Mouse (Mus musculus) CH12.LX (cell line): ENCODE results near the gene Numb. TPM values are rescaled to one million over a fixed set of nuclear protein-coding genes. Genes with fewer than 3 reads are reported as not detected.

ENCODE experiments used
- DNase-seq: peaks from one replicate; pipeline ENCODE4 v3.0.0-alpha.2; 2013; ENCODE audit errors: extremely low read depth
- H3K27ac ChIP-seq: 2 replicates; pipeline ENCODE4 v1.5.1; 2012; ENCODE audit warnings: low read depth, mild to moderate bottlenecking, control low read depth, moderate library complexity; ENCODE audit not compliant: insufficient read depth
- H3K27me3 ChIP-seq: replicated peaks from 2 replicates; pipeline ENCODE3; 2012; ENCODE audit warnings: inconsistent platforms
- H3K36me3 ChIP-seq, 2 experiments: replicated peaks in 1 of 2; 2 replicates each; pipeline versions ENCODE3 to v1.6.1; 2012; ENCODE audit warnings: inconsistent platforms in 1 of 2, low read length in 1 of 2, mild to moderate bottlenecking in 1 of 2, mixed read lengths in 1 of 2, moderate library complexity in 1 of 2; ENCODE audit not compliant: control insufficient read depth in 1 of 2, insufficient read depth in 1 of 2
- H3K4me1 ChIP-seq, 2 experiments: 2 replicates each; pipeline ENCODE4 v1.6.1; 2012; ENCODE audit warnings: inconsistent platforms in 1 of 2, moderate library complexity in 1 of 2; ENCODE audit not compliant: insufficient read depth in 2 of 2, control insufficient read depth in 1 of 2
- H3K4me2 ChIP-seq: 2 replicates; pipeline ENCODE4 v1.6.1; 2012; ENCODE audit warnings: low read depth, mild to moderate bottlenecking, control low read depth; ENCODE audit not compliant: poor library complexity, insufficient read depth, severe bottlenecking
- H3K4me3 ChIP-seq, 3 experiments: fragments of 150-350 bp in 1 of 3; sonication (generic) in 1 of 3; replicated peaks in 1 of 3; 2 replicates each; pipeline versions ENCODE3 to v1.5.1; 2011 to 2012; ENCODE audit warnings: low read depth in 2 of 3, low read length in 2 of 3, mild to moderate bottlenecking in 2 of 3, moderate library complexity in 2 of 3, control low read depth in 1 of 3, improper control_type of control experiment in 1 of 3, inconsistent platforms in 1 of 3, mixed read lengths in 1 of 3; ENCODE audit not compliant: poor library complexity in 1 of 3
- H3K79me2 ChIP-seq: replicated peaks from 2 replicates; pipeline ENCODE4 v1.6.1; 2012; ENCODE audit warnings: mild to moderate bottlenecking, moderate library complexity; ENCODE audit not compliant: control insufficient read depth, poor library complexity, insufficient read depth, severe bottlenecking; ENCODE audit errors: extremely low read depth
- H3K9ac ChIP-seq: 2 replicates; pipeline ENCODE4 v1.6.1; 2012; ENCODE audit warnings: low read depth, mild to moderate bottlenecking, control low read depth, moderate library complexity; ENCODE audit not compliant: insufficient read depth
- H3K9me3 ChIP-seq: replicated peaks from 2 replicates; pipeline ENCODE3; 2012; ENCODE audit warnings: low read length, inconsistent platforms, mixed read lengths
- BHLHE40 ChIP-seq: IDR thresholded peaks from 2 replicates; pipeline ENCODE4 v1.6.1; 2011; ENCODE audit warnings: mild to moderate bottlenecking, low read depth, low read length, improper control_type of control experiment
- CHD1 ChIP-seq: IDR thresholded peaks from 2 replicates; pipeline ENCODE4 v1.6.1; 2012; ENCODE audit warnings: low read depth, low read length, improper control_type of control experiment, inconsistent platforms
- CHD2 ChIP-seq: IDR thresholded peaks from 2 replicates; pipeline ENCODE4 v1.6.1; 2011; ENCODE audit warnings: low read length, improper control_type of control experiment
- CTCF ChIP-seq, 2 experiments: IDR thresholded peaks in 1 of 2; conservative IDR thresholded peaks in 1 of 2; 2 replicates each; pipeline ENCODE4 v1.5.1; 2011 to 2012; ENCODE audit warnings: low read depth in 2 of 2, low read length in 2 of 2, improper control_type of control experiment in 1 of 2, inconsistent platforms in 1 of 2, mild to moderate bottlenecking in 1 of 2, moderate library complexity in 1 of 2
- ELF1 ChIP-seq: IDR thresholded peaks from 2 replicates; pipeline ENCODE4 v1.6.1; 2014; ENCODE audit warnings: low read depth, mild to moderate bottlenecking, inconsistent platforms, low read length, improper control_type of control experiment
- HCFC1 ChIP-seq: IDR thresholded peaks from 2 replicates; pipeline ENCODE4 v1.6.1; 2012; ENCODE audit warnings: low read depth, mild to moderate bottlenecking, inconsistent platforms, low read length, improper control_type of control experiment
- IRF4 ChIP-seq: IDR thresholded peaks from 2 replicates; pipeline ENCODE4 v1.6.1; 2014; ENCODE audit warnings: low read depth, mild to moderate bottlenecking, inconsistent platforms, low read length, improper control_type of control experiment
- JUN ChIP-seq: IDR thresholded peaks from 2 replicates; pipeline ENCODE4 v1.6.1; 2011; ENCODE audit warnings: low read depth, mild to moderate bottlenecking, low read length, improper control_type of control experiment, moderate library complexity; ENCODE audit not compliant: insufficient read depth
- JUND ChIP-seq: conservative IDR thresholded peaks from 2 replicates; pipeline ENCODE4 v1.6.1; 2011; ENCODE audit warnings: low read depth, low read length, improper control_type of control experiment
- KAT2A ChIP-seq: IDR thresholded peaks from 2 replicates; pipeline ENCODE4 v1.6.1; 2012; ENCODE audit warnings: low read length, improper control_type of control experiment, inconsistent platforms; ENCODE audit not compliant: insufficient replicate concordance
- MAFK ChIP-seq: IDR thresholded peaks from 2 replicates; pipeline ENCODE4 v1.6.1; 2011; ENCODE audit warnings: low read length, improper control_type of control experiment; ENCODE audit not compliant: insufficient replicate concordance
- MAX ChIP-seq: IDR thresholded peaks from 2 replicates; pipeline ENCODE4 v1.6.1; 2011; ENCODE audit warnings: low read length, improper control_type of control experiment
- MAZ ChIP-seq: IDR thresholded peaks from 2 replicates; pipeline ENCODE4 v1.6.1; 2012; ENCODE audit warnings: low read depth, mild to moderate bottlenecking, inconsistent platforms, low read length, improper control_type of control experiment, moderate library complexity
- MEF2A ChIP-seq: IDR thresholded peaks from 2 replicates; pipeline ENCODE4 v1.6.1; 2014; ENCODE audit warnings: low read depth, mild to moderate bottlenecking, inconsistent platforms, low read length, improper control_type of control experiment, borderline replicate concordance
- MXI1 ChIP-seq: IDR thresholded peaks from 2 replicates; pipeline ENCODE4 v1.6.1; 2011; ENCODE audit warnings: mild to moderate bottlenecking, low read depth, low read length, improper control_type of control experiment
- NELFE ChIP-seq: IDR thresholded peaks from 2 replicates; pipeline ENCODE4 v1.6.1; 2011; ENCODE audit warnings: low read depth, low read length, improper control_type of control experiment
- NRF1 ChIP-seq: IDR thresholded peaks from 2 replicates; pipeline ENCODE4 v1.6.1; 2014; ENCODE audit warnings: low read depth, mild to moderate bottlenecking, inconsistent platforms, low read length, improper control_type of control experiment, moderate library complexity
- PAX5 ChIP-seq: IDR thresholded peaks from 2 replicates; pipeline ENCODE4 v1.6.1; 2012; ENCODE audit warnings: low read length, inconsistent platforms, mixed read lengths
- POLR2A ChIP-seq: IDR thresholded peaks from 2 replicates; pipeline ENCODE4 v1.6.1; 2011; ENCODE audit warnings: low read depth, mild to moderate bottlenecking, improper control_type of control experiment, low read length
- POLR2AphosphoS2 ChIP-seq: IDR thresholded peaks from 2 replicates; pipeline ENCODE4 v1.6.1; 2011; ENCODE audit warnings: low read depth, low read length, improper control_type of control experiment
- RAD21 ChIP-seq: IDR thresholded peaks from 2 replicates; pipeline ENCODE4 v1.6.1; 2011; ENCODE audit warnings: low read depth, mild to moderate bottlenecking, low read length, improper control_type of control experiment, moderate library complexity
- RCOR1 ChIP-seq: conservative IDR thresholded peaks from 2 replicates; pipeline ENCODE4 v1.6.1; 2012; ENCODE audit warnings: low read depth, mild to moderate bottlenecking, inconsistent platforms, low read length, improper control_type of control experiment
- SIN3A ChIP-seq: IDR thresholded peaks from 2 replicates; pipeline ENCODE4 v1.6.1; 2012; ENCODE audit warnings: low read length, improper control_type of control experiment, inconsistent platforms
- SMC3 ChIP-seq: IDR thresholded peaks from 2 replicates; pipeline ENCODE4 v1.6.1; 2011; ENCODE audit warnings: low read depth, low read length, improper control_type of control experiment
- TBP ChIP-seq: conservative IDR thresholded peaks from 2 replicates; pipeline ENCODE4 v1.6.1; 2011; ENCODE audit warnings: low read depth, low read length, improper control_type of control experiment
- UBTF ChIP-seq: IDR thresholded peaks from 2 replicates; pipeline ENCODE4 v1.6.1; 2012; ENCODE audit warnings: low read depth, mild to moderate bottlenecking, inconsistent platforms, low read length, improper control_type of control experiment, moderate library complexity
- USF1 ChIP-seq: IDR thresholded peaks from 2 replicates; pipeline ENCODE4 v1.6.1; 2014; ENCODE audit warnings: low read depth, mild to moderate bottlenecking, inconsistent platforms, low read length, improper control_type of control experiment
- USF2 ChIP-seq: conservative IDR thresholded peaks from 2 replicates; pipeline ENCODE4 v1.6.1; 2011; ENCODE audit warnings: low read depth, low read length, improper control_type of control experiment
- ZC3H11A ChIP-seq: IDR thresholded peaks from 2 replicates; pipeline ENCODE4 v1.6.1; 2012; ENCODE audit warnings: low read depth, mild to moderate bottlenecking, inconsistent platforms, low read length, improper control_type of control experiment
- ZKSCAN1 ChIP-seq: IDR thresholded peaks from 2 replicates; pipeline ENCODE4 v1.6.1; 2012; ENCODE audit warnings: low read depth, inconsistent platforms, low read length, improper control_type of control experiment, borderline replicate concordance
- ZMIZ1 ChIP-seq: IDR thresholded peaks from 2 replicates; pipeline ENCODE4 v1.6.1; 2012; ENCODE audit warnings: low read depth, mild to moderate bottlenecking, inconsistent platforms, low read length, improper control_type of control experiment
- ZNF384 ChIP-seq: IDR thresholded peaks from 2 replicates; pipeline ENCODE4 v1.6.1; 2012; ENCODE audit warnings: low read depth, low read length, improper control_type of control experiment, inconsistent platforms
- dilution Hi-C: fragments of 300-500 bp; cut with MboI; formaldehyde crosslinking; loops from 2 replicates; pipeline ENCODE4 v1.14.3; 2020; ENCODE audit warnings: low sequenced_read_pairs; ENCODE audit not compliant: extremely low pct_unique_long_range_greater_than_20kb, extremely low pct_ligation_motif_present
- in situ Hi-C: fragments of 300-500 bp; cut with MboI; formaldehyde crosslinking; loops from 3 replicates; pipeline ENCODE4 v1.14.3; 2019; ENCODE audit warnings: low sequenced_read_pairs, low pct_ligation_motif_present, low pct_unique_long_range_greater_than_20kb, mixed read lengths
- polyA plus RNA-seq: library from polyadenylated mRNA; unstranded; fragments of >175 nt; gene quantifications from 2 replicates; pipeline ENCODE4 v1.2.1, GENCODE M21; 2012; ENCODE audit warnings: low read depth; ENCODE audit not compliant: insufficient read length
- total RNA-seq, 2 experiments: library from RNA; depleted of rRNA; stranded (reverse); fragments of 300-350 nt in 1 of 2; fragments of >200 nt in 1 of 2; gene quantifications; 2 replicates each; pipeline ENCODE4 v1.2.3; 2012 to 2014

The Numb gene
- total and polyA plus RNA-seq, 3 experiments = 5.3 to 6.9 (median 5.7) TPM

GRCm38 (mm10) chr12:83880913-83881312, 40.8 kb downstream of the Numb start:
- Histone ChIP-seq H3K27ac (no peak overlapping the region), H3K79me2 (no peaks in the 10 kb centered on the region; the same call in 1 of the 2 replicates), H3K9me3 (peaks cover 3% of the 10 kb centered on the region), H3K36me3 (peaks cover 0 to 18% of the 10 kb centered on the region in 2 experiments)
- no peak for DNase-seq
- TF ChIP-seq SIN3A = no peak
- no peak for TF ChIP-seq ZC3H11A
- TF ChIP-seq IRF4 = no peak
- TF ChIP-seq RCOR1 = no peak
- no peak for TF ChIP-seq CTCF (conservative IDR thresholded peaks at IDR 0.05 in 1 of 2, IDR thresholded peaks at IDR 0.05 in 1 of 2; ENCODE audit: low read depth in 2 of 2, low read length in 2 of 2)
- TF ChIP-seq HCFC1 = no peak
- no peak for TF ChIP-seq MAFK
- TF ChIP-seq PAX5 = no peak
- TF ChIP-seq MEF2A = no peak
- TF ChIP-seq POLR2AphosphoS2 = no peak
- no peak for TF ChIP-seq NRF1
- TF ChIP-seq MXI1 = no peak
- TF ChIP-seq TBP = no peak
- no peak for TF ChIP-seq UBTF
- no peak for TF ChIP-seq CHD1
- TF ChIP-seq NELFE = no peak
- TF ChIP-seq ZMIZ1 = no peak
- TF ChIP-seq USF2 = no peak
- TF ChIP-seq, all 38 proteins: peak for 0
- peaks cover 2 to 6% of the 10 kb centered on the region in 2 experiments; a peak in 3 of 4 replicates for H3K4me1 ChIP-seq
- H3K4me2 ChIP-seq = no peak overlapping the region
- H3K9ac ChIP-seq = no peak overlapping the region
- in situ Hi-C loops (no loop called here), dilution Hi-C loops (no loop called here)
- no peaks in the 10 kb centered on the region for H3K27me3 ChIP-seq
- no peak overlapping the region for H3K4me3 ChIP-seq

DNA sequence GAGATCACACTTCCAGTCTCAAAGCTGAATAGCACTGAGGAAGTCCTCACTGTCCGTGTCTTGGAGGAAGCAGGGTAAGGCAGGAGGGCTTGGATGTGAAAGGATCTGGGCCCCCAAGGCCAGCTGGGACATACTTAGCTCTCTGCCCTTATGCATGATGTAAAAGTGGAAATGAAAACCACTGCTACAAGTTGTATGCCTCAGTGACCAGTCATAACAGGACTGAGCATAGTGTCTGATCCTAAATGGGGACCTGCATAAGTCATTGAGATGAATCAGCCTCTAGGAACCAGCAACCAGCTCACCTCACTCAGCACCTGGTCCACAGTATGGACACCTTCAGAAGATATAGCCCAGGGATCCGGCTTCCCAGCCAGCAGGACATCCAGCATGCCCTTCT, 46.6 kb downstream of the Numb start:
- H3K36me3 ChIP-seq = peaks cover 3 to 15% of the 10 kb centered on the region in 2 experiments
- in situ Hi-C loops (no loop called here), dilution Hi-C loops (no loop called here)
- H3K4me3 ChIP-seq = no peak overlapping the region
- no peaks in the 10 kb centered on the region for H3K27me3 ChIP-seq
- peaks cover 13 to 16% of the 10 kb centered on the region in 2 experiments for H3K4me1 ChIP-seq
- no peaks in the 10 kb centered on the region for H3K9me3 ChIP-seq
- no peaks in the 10 kb centered on the region for H3K79me2 ChIP-seq
- H3K9ac ChIP-seq = no peak overlapping the region
- H3K27ac ChIP-seq = peak overlapping the region; percentile 20; the same call in 1 of the 2 replicates
- peak overlapping the region; percentile 57 for H3K4me2 ChIP-seq
- DNase-seq = peak; percentile 85
- TF ChIP-seq MXI1 = no peak
- 0 out of 2 replicates have a peak, but pooled peaks have one; percentile 27 for TF ChIP-seq POLR2A
- no peak for TF ChIP-seq USF1
- TF ChIP-seq SMC3 = no peak
- TF ChIP-seq JUND = peak; percentile 99
- peak; percentile 65; the same call in 1 of the 2 replicates for TF ChIP-seq MAZ
- TF ChIP-seq JUN = peak; percentile 97
- TF ChIP-seq KAT2A = no peak
- peak; percentile 76 for TF ChIP-seq MAFK
- TF ChIP-seq RAD21 = no peak
- TF ChIP-seq ZKSCAN1 = no peak
- TF ChIP-seq ZNF384 = peak; percentile 23; the same call in 1 of the 2 replicates
- no peak for TF ChIP-seq CTCF (conservative IDR thresholded peaks at IDR 0.05 in 1 of 2, IDR thresholded peaks at IDR 0.05 in 1 of 2; ENCODE audit: low read depth in 2 of 2, low read length in 2 of 2)
- peak; percentile 86 for TF ChIP-seq CHD2
- TF ChIP-seq IRF4 = peak; percentile 99
- no peak for TF ChIP-seq ZC3H11A
- no peak for TF ChIP-seq USF2
- peak; percentile 98 for TF ChIP-seq RCOR1
- 0 out of 2 replicates have a peak, but pooled peaks have one; percentile 38 for TF ChIP-seq MAX
- no peak for TF ChIP-seq NELFE
- TF ChIP-seq BHLHE40 = peak; percentile 74; the same call in 1 of the 2 replicates
- TF ChIP-seq ELF1 = no peak
- TF ChIP-seq NRF1 = 0 out of 2 replicates have a peak, but pooled peaks have one; percentile 18
